ENCODE assay signal across 9 mouse cellular contexts in genomic region chr1:166319132-166319698, GRCm38 (mm10). TPM values are rescaled to one million over a fixed set of nuclear protein-coding genes. Genes with fewer than 3 reads are reported as not detected.
A peak's percentile ranks its signal among the peaks of the same experiment; 100 is the strongest.
DNase-seq lines count a peak whose midpoint lies in the region; ATAC-seq and TF ChIP-seq lines count a peak whose summit lies in the region.
"Had no signal": no experiment of that assay in that cellular context is flagged by ENCODE, and none has a peak within 500 bp of the region (broad histone marks: within the 10 kb centered on the region; RNA-seq: fewer than 3 reads in every experiment).

No protein-coding gene starts in this region.

- no peak for TF ChIP-seq POLR2A in limb, embryonic 14.5 days (IDR thresholded peaks at IDR 0.05; ENCODE audit: borderline replicate concordance, extremely low read depth, insufficient read depth, insufficient read length)

- DNase-seq in urinary bladder, postnatal 14 days (ENCODE audit: low spot score) = peak; percentile 60
- DNase-seq in urinary bladder, postnatal 4 days (ENCODE audit: low spot score in 2 of 2) = no peak
- peak; percentile 15 for DNase-seq in cerebellum, adult 11-12 months
- DNase-seq in limb, embryonic 14.5 days (ENCODE audit: low spot score) = peak; percentile 69
- DNase-seq in yolk sac, embryonic 10.5 days (ENCODE audit: low spot score) = peak; percentile 60

- no peak overlapping the region for H3K4me3 ChIP-seq in forebrain, embryonic 15.5 days
- H3K4me3 ChIP-seq in intestine, embryonic 15.5 days (replicated peaks) = no peak overlapping the region
- no peak overlapping the region for H3K4me3 ChIP-seq in limb, embryonic 14.5 days (replicated peaks; ENCODE audit: low read length)
- H3K4me3 ChIP-seq in neural tube, embryonic 13.5 days = no peak overlapping the region
- H3K4me3 ChIP-seq: embryonic facial prominence, embryonic 15.5 days had no signal

- H3K9ac ChIP-seq in forebrain, embryonic 15.5 days (replicated peaks) = no peak overlapping the region
- no peak overlapping the region for H3K9ac ChIP-seq in intestine, embryonic 15.5 days
- no peak overlapping the region for H3K9ac ChIP-seq in limb, embryonic 14.5 days (ENCODE audit: low read depth, low read length, severe bottlenecking)
- no peak overlapping the region for H3K9ac ChIP-seq in neural tube, embryonic 13.5 days
- H3K9ac ChIP-seq: embryonic facial prominence, embryonic 15.5 days had no signal

- H3K27ac ChIP-seq in forebrain, embryonic 15.5 days (replicated peaks) = no peak overlapping the region
- no peak overlapping the region for H3K27ac ChIP-seq in intestine, embryonic 15.5 days
- no peak overlapping the region for H3K27ac ChIP-seq in limb, embryonic 14.5 days (replicated peaks; ENCODE audit: low read depth, low read length)
- H3K27ac ChIP-seq in neural tube, embryonic 13.5 days (replicated peaks) = no peak overlapping the region
- H3K27ac ChIP-seq: embryonic facial prominence, embryonic 15.5 days had no signal

- no peak overlapping the region for H3K4me2 ChIP-seq in forebrain, embryonic 15.5 days (replicated peaks)
- H3K4me2 ChIP-seq in intestine, embryonic 15.5 days (replicated peaks) = no peak overlapping the region
- no peak overlapping the region for H3K4me2 ChIP-seq in limb, embryonic 14.5 days (replicated peaks; ENCODE audit: low read depth, low read length, severe bottlenecking)
- H3K4me2 ChIP-seq in neural tube, embryonic 13.5 days = no peak overlapping the region
- H3K4me2 ChIP-seq: embryonic facial prominence, embryonic 15.5 days had no signal

- no peaks in the 10 kb centered on the region for H3K36me3 ChIP-seq in forebrain, embryonic 15.5 days
- H3K36me3 ChIP-seq in intestine, embryonic 15.5 days = no peaks in the 10 kb centered on the region
- H3K36me3 ChIP-seq in limb, embryonic 14.5 days (ENCODE audit: control insufficient read depth, insufficient read depth, low read length) = no peaks in the 10 kb centered on the region
- no peaks in the 10 kb centered on the region for H3K36me3 ChIP-seq in neural tube, embryonic 13.5 days
- H3K36me3 ChIP-seq: embryonic facial prominence, embryonic 15.5 days had no signal

- WGBS in forebrain, embryonic 15.5 days = 15% methylated on average over 4 of the region's 4 CpGs
- 13% methylated on average over 4 of the region's 4 CpGs for WGBS in intestine, embryonic 15.5 days
- 11% methylated on average over 4 of the region's 4 CpGs for WGBS in limb, embryonic 14.5 days
- WGBS in neural tube, embryonic 13.5 days = 16% methylated on average over 4 of the region's 4 CpGs

- peak; percentile 63 for ATAC-seq in forebrain, embryonic 15.5 days (replicated peaks)
- 0 out of 2 replicates have a peak, but pooled peaks have one; percentile 25 for ATAC-seq in intestine, embryonic 15.5 days
- ATAC-seq in limb, embryonic 14.5 days (ENCODE audit: low FRiP score, low read depth) = no peak
- ATAC-seq in neural tube, embryonic 13.5 days (ENCODE audit: low read depth) = peak; percentile 23; the same call in 1 of the 2 replicates

- no peaks in the 10 kb centered on the region for H3K27me3 ChIP-seq in forebrain, embryonic 15.5 days
- no peaks in the 10 kb centered on the region; the same call in 1 of the 2 replicates for H3K27me3 ChIP-seq in intestine, embryonic 15.5 days (replicated peaks)
- H3K27me3 ChIP-seq in limb, embryonic 14.5 days (ENCODE audit: control insufficient read depth, insufficient read depth, low read length) = no peaks in the 10 kb centered on the region
- no peaks in the 10 kb centered on the region for H3K27me3 ChIP-seq in neural tube, embryonic 13.5 days
- H3K27me3 ChIP-seq: embryonic facial prominence, embryonic 15.5 days had no signal

- H3K9me3 ChIP-seq in forebrain, embryonic 15.5 days = no peaks in the 10 kb centered on the region
- no peaks in the 10 kb centered on the region for H3K9me3 ChIP-seq in intestine, embryonic 15.5 days
- H3K9me3 ChIP-seq in limb, embryonic 14.5 days (ENCODE audit: control insufficient read depth, low read length) = no peaks in the 10 kb centered on the region
- H3K9me3 ChIP-seq in neural tube, embryonic 13.5 days = no peaks in the 10 kb centered on the region
- H3K9me3 ChIP-seq: embryonic facial prominence, embryonic 15.5 days had no signal

- no peaks in the 10 kb centered on the region for H3K4me1 ChIP-seq in forebrain, embryonic 15.5 days
- H3K4me1 ChIP-seq in intestine, embryonic 15.5 days (replicated peaks) = no peaks in the 10 kb centered on the region
- H3K4me1 ChIP-seq in limb, embryonic 14.5 days (ENCODE audit: control insufficient read depth, insufficient read depth, low read length) = no peaks in the 10 kb centered on the region
- no peaks in the 10 kb centered on the region for H3K4me1 ChIP-seq in neural tube, embryonic 13.5 days (replicated peaks)
- H3K4me1 ChIP-seq: embryonic facial prominence, embryonic 15.5 days had no signal

RNA-seq across cellular contexts. Expression of gene Tada1, which starts 59.7 kb away (rescaled TPM):
- polyA plus RNA-seq in forebrain, embryonic 15.5 days (2015; fragmentation: Nextera tagmentation; extraction: Ambion mirVana) = 94.6 and 101 TPM in 2 replicates
- polyA plus RNA-seq in intestine, embryonic 15.5 days (2015; fragmentation: Nextera tagmentation; extraction: Ambion mirVana) = 41.5 and 41.7 TPM in 2 replicates
- polyA plus RNA-seq in limb, embryonic 14.5 days (2012; rRNA removed) = 50.0 and 50.9 TPM in 2 replicates
- polyA plus RNA-seq in limb, embryonic 14.5 days (2014; fragmentation: Nextera tagmentation; extraction: Ambion mirVana) = 55.5 and 56.6 TPM in 2 replicates
- polyA plus RNA-seq in neural tube, embryonic 13.5 days (2015; fragmentation: Nextera tagmentation; extraction: Ambion mirVana) = 72.1 and 73.1 TPM in 2 replicates

Comparison
In these comparisons a context has a peak if more than half of its experiments do, and no peak if none do; other contexts are left out.
1. DNase-seq: peak in urinary bladder, postnatal 14 days (single experiment), cerebellum, adult 11-12 months (single experiment), limb, embryonic 14.5 days (single experiment) and yolk sac, embryonic 10.5 days (single experiment); none in urinary bladder, postnatal 4 days (0 of 2).